Mouse (Mus musculus) heart, embryonic 13.5 days (tissue): ENCODE results near the gene Frmpd1. TPM values are rescaled to one million over a fixed set of nuclear protein-coding genes. Genes with fewer than 3 reads are reported as not detected.

ENCODE experiments used
- ATAC-seq: fragments of 200-750 bp; cut with Nextera tagmentation; 2 replicates; pipeline ENCODE4 v1.8.0; 2017; ENCODE audit warnings: moderate TSS enrichment; ENCODE audit not compliant: insufficient number of reproducible peaks, low FRiP score, low TSS enrichment; ENCODE audit errors: extremely low read depth
- H3K27ac ChIP-seq: fragments of 300-500 bp; sonication (generic); replicated peaks from 2 replicates; pipeline ENCODE4 v1.5.1; 2015; ENCODE audit warnings: moderate library complexity, mild to moderate bottlenecking, inconsistent platforms
- H3K27me3 ChIP-seq: fragments of 300-500 bp; sonication (generic); replicated peaks from 2 replicates; pipeline ENCODE4 v1.6.1; 2015; ENCODE audit warnings: mild to moderate bottlenecking, inconsistent platforms
- H3K36me3 ChIP-seq: fragments of 300-500 bp; sonication (generic); 2 replicates; pipeline ENCODE4 v1.6.1; 2015; ENCODE audit warnings: mild to moderate bottlenecking, inconsistent platforms
- H3K4me1 ChIP-seq: fragments of 300-500 bp; sonication (generic); 2 replicates; pipeline ENCODE4 v1.6.1; 2015; ENCODE audit warnings: inconsistent platforms
- H3K4me2 ChIP-seq: fragments of 300-500 bp; sonication (generic); 2 replicates; pipeline ENCODE4 v1.6.1; 2015; ENCODE audit warnings: inconsistent platforms, mild to moderate bottlenecking, moderate library complexity
- H3K4me3 ChIP-seq: fragments of 300-500 bp; sonication (generic); 2 replicates; pipeline ENCODE4 v1.5.1; 2015; ENCODE audit warnings: moderate library complexity, mild to moderate bottlenecking, inconsistent platforms
- H3K9ac ChIP-seq: fragments of 300-500 bp; sonication (generic); 2 replicates; pipeline ENCODE4 v1.6.1; 2015; ENCODE audit warnings: inconsistent platforms, mild to moderate bottlenecking, moderate library complexity
- H3K9me3 ChIP-seq: fragments of 300-500 bp; sonication (generic); 2 replicates; pipeline ENCODE4 v1.6.1; 2016; ENCODE audit warnings: inconsistent platforms
- WGBS: fragments of 180-500 bp; shearing (Covaris S2); methylation state at CpG from one replicate; pipeline ENCODE4 v1.1.7; 2015; ENCODE audit warnings: mixed read lengths; 5-methylcytosine and 5-hydroxymethylcytosine counted together
- polyA plus RNA-seq: library from polyadenylated mRNA; unstranded; fragments of >200 nt; fragmentation: Nextera tagmentation; extraction: Ambion mirVana; gene quantifications from 2 replicates; pipeline ENCODE4 v1.2.1, GENCODE M21; 2015

The Frmpd1 gene
- polyA plus RNA-seq: 1.6 and 2.3 TPM in 2 replicates

DNA sequence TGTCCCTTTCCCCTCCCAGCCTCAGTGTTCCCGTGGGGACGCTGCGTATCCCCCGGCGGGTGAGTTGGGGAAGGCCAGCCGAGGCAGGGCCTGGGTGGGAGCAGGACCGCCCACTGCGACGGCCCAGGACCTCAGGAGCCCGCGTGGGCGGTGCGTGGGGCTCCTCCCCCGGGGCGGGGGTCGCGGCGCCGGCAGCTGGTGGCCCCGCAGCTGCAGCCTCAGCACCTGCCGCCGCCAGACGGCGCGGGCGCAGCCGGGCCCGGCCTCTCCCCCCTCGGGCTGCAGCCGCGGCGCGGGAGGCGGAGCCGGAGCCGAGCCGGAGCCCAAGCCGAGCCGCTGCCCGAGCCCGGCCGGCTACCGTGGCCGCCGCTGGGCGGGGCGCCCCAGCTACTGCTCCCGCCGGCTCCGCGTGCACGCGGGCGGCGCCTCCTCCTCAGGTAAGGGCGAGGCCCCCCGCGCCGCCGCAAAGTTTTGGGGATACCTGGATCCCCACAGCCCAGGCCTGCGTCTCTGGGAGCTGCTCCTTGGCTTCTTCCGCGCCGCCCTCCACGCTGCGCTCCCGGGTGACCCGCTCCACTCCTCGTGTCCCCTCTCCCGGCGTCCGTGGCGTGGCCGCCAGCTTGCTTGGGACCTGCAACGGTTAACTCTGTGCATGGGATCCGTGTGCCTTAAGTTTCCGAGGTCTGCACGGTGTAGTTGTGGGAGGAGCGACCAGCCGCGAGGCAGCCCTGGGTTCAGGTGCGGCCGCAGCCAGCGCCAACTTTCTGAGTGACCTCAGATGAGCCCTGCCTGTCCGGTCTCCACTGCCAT is at the start of gene Frmpd1:
TSS of gene Frmpd1 (plus strand) at position 355 of the 810 bp plus-strand sequence.
- Histone ChIP-seq H3K9me3 (no peaks in the 10 kb centered on the region), H3K27ac (peak within 1 kb of the TSS; percentile 57), H3K4me3 (peak within 1 kb of the TSS; percentile 81), H3K27me3 (peaks cover 56% of the 10 kb centered on the region), H3K4me1 (peaks cover 36% of the 10 kb centered on the region), H3K36me3 (no peaks in the 10 kb centered on the region), H3K4me2 (peak within 1 kb of the TSS; percentile 99), H3K9ac (peak within 1 kb of the TSS; percentile 87)
- under 1% methylated on average over 55 of the region's 85 CpGs for WGBS
- peak; percentile 56; the same call in 1 of the 2 replicates for ATAC-seq

DNA sequence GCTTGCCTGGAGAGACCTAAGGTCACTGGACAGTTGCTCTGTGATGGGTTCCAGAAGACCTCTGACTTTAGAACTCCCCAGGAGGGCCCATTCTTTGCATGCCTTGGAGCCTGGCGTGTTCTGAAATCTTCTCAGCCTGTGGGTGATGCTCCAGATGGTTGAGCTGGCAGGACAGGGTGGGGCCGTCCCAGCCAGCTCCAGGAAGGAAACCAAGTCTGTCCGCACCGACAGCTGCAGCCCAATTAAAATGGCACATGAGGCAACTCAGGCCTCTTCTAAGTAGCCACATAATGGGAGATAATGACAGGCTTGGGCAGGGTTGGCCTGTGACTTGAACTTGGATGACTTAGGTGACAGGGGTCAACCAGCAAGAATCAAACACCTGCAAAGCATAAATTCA is 47.0 kb upstream of the Frmpd1 start:
- H3K36me3 ChIP-seq: no peaks in the 10 kb centered on the region
- no peak overlapping the region for H3K4me3 ChIP-seq
- H3K9me3 ChIP-seq: no peaks in the 10 kb centered on the region
- H3K9ac ChIP-seq: no peak overlapping the region
- no peak overlapping the region for H3K4me2 ChIP-seq
- WGBS: 29% methylated on average over 4 of the region's 4 CpGs
- H3K27ac ChIP-seq: no peak overlapping the region
- no peak for ATAC-seq
- no peaks in the 10 kb centered on the region for H3K27me3 ChIP-seq
- peaks cover 10% of the 10 kb centered on the region for H3K4me1 ChIP-seq

DNA sequence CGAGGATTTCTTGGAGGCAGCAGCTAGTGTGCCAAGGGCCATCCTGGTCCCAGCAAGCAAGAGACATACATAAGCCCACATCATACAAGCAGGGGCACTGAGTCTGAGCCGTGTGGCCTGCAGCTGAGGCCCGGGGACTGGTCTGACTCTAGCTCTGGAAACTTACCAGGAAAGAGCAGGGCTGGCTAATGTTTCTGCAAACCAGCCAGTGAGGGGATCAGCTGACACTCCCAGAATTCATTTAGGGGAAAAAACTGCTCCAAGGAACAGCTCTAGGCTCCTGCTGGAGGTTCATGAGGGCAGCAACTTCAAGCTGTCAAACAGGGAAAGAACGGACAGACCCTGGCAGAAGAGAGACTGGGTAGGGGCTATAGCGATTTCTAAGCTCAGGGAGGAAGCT is 42.8 kb upstream of the Frmpd1 start:
- Histone ChIP-seq H3K9me3 (no peaks in the 10 kb centered on the region), H3K9ac (no peak overlapping the region), H3K4me3 (no peak overlapping the region), H3K27me3 (peaks cover 14% of the 10 kb centered on the region; the same call in 1 of the 2 replicates), H3K4me1 (peaks cover 10% of the 10 kb centered on the region), H3K27ac (no peak overlapping the region), H3K36me3 (no peaks in the 10 kb centered on the region), H3K4me2 (no peak overlapping the region)
- no peak for ATAC-seq
- WGBS: 54% methylated on average over 5 of the region's 5 CpGs

DNA sequence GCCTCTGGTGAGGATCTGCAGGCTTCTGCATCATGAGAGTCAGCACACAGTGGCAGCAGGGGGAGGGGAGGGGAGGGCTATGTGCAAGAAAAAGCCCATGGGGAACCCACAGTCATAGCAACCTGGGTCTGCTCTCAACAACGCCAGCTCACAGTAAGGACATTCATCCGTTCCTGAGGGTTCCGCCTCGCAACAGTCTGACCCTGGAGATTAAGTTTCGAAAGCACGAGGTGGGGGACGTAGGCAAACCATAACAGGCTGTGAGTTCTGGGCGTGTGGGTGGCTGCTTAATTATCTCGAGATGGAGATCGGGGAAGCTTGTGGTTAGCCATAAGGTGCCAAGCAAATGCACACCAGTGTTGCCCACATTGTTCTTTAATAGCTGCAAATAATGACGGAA is 42.3 kb upstream of the Frmpd1 start:
- Histone ChIP-seq H3K27me3 (peaks cover 14% of the 10 kb centered on the region; the same call in 1 of the 2 replicates), H3K4me3 (no peak overlapping the region), H3K36me3 (no peaks in the 10 kb centered on the region), H3K9me3 (no peaks in the 10 kb centered on the region), H3K4me2 (peak overlapping the region; percentile 24; the same call in 1 of the 2 replicates), H3K27ac (no peak overlapping the region), H3K4me1 (peaks cover 10% of the 10 kb centered on the region), H3K9ac (no peak overlapping the region)
- ATAC-seq: no peak
- WGBS: 35% methylated on average over 11 of the region's 11 CpGs

DNA sequence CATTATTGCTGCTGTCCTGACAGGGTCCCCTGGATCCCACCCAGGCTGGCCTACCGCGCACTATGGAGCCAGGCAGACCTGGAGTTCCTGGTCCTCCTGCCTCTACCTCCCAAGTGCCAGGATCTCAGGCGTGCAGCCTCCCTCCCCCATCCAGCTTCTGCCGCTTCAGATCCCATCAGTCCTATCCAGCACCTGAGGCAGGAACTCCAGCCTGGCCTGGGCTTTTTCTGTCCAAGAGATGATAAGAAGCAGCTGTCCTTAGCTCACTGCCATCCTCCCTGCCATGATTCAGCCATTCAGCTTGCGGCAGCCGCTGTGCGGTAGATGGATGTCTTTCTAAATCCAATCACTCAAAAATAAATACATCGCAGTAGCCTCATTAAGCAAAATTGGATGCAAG is 41.7 kb upstream of the Frmpd1 start:
- ATAC-seq: no peak
- 0 out of 2 replicates have a peak overlapping the region, but pooled peaks have one; percentile 8 for H3K9ac ChIP-seq
- 45% methylated on average over 8 of the region's 8 CpGs for WGBS

DNA sequence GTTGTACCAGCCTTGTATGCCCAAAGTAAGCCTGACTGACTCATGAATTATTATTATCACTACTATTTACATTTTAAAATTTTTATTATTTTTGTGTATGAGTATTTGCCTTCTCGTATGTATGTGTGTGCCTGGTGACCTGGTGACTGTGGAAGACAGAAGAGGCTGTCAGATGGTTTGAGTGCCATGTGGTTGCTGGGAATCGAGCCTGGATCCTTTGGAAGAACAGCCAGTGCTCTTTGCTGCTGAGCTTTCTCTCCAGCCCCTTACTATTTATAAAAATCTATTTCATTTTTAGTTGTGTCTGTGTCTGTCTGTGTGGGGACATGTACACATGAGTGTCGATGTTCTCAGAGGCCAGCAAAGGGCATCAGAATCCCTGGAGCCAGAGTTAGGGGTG is 28.2 kb upstream of the Frmpd1 start:
- Histone ChIP-seq H3K36me3 (no peaks in the 10 kb centered on the region), H3K27ac (no peak overlapping the region), H3K4me3 (no peak overlapping the region), H3K9ac (no peak overlapping the region), H3K9me3 (no peaks in the 10 kb centered on the region), H3K4me2 (no peak overlapping the region), H3K4me1 (peaks cover 12% of the 10 kb centered on the region), H3K27me3 (no peaks in the 10 kb centered on the region)
- ATAC-seq: no peak
- 67% methylated on average over 3 of the region's 3 CpGs for WGBS

More for the DNA sequence above, 41.7 kb upstream of the Frmpd1 start:
- Histone ChIP-seq H3K4me2 (no peak overlapping the region), H3K27me3 (peaks cover 14% of the 10 kb centered on the region; the same call in 1 of the 2 replicates), H3K4me1 (peaks cover 10% of the 10 kb centered on the region), H3K4me3 (no peak overlapping the region), H3K36me3 (no peaks in the 10 kb centered on the region), H3K9me3 (no peaks in the 10 kb centered on the region), H3K27ac (no peak overlapping the region)

DNA sequence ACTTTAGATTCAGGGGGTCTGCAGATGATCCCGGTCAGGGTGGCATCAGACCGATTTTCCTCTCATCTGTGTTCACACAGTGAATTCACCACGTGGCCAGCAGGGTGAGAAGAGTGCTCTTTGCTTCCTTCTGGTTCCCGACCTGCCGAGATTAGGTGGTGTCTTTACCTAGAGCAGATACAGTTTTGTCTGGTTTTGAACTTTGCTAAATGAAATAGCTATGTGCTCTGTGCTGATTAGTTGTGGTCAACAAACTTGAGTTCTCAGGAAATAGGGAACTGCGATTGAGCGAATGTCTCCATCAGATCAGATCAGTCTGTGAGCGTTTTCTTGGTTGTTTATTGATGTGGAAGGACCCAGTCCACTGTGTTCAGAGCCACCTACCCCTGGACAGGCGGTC is 26.1 kb upstream of the Frmpd1 start:
- Histone ChIP-seq H3K4me1 (peaks cover 15% of the 10 kb centered on the region), H3K27ac (no peak overlapping the region), H3K27me3 (no peaks in the 10 kb centered on the region), H3K4me3 (no peak overlapping the region), H3K4me2 (no peak overlapping the region), H3K9me3 (no peaks in the 10 kb centered on the region), H3K36me3 (no peaks in the 10 kb centered on the region), H3K9ac (no peak overlapping the region)
- ATAC-seq: no peak
- 70% methylated on average over 9 of the region's 9 CpGs for WGBS

DNA sequence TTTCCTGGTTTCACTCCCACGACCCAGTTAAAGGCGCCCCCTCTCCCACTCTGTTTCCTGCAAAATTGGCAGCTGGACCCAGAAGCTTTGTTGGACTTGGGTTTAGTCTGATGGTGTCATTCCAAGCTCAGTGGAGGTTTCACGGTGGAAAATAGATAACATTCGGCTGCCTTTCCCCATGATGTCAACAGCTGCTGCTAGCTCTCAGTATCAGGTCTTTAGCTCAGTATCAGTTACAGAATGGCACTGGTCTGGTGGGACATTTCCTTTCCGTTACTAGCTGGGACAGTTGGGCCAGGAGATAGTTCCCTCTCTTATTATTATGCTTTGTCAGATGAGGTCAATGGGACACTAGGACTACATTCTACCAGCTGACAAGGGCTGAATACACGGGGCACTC is 23.9 kb upstream of the Frmpd1 start:
- H3K9ac ChIP-seq: 0 out of 2 replicates have a peak overlapping the region, but pooled peaks have one; percentile 52
- WGBS: 19% methylated on average over 6 of the region's 6 CpGs
- no peaks in the 10 kb centered on the region for H3K36me3 ChIP-seq
- H3K27ac ChIP-seq: peak overlapping the region; percentile 76
- peaks cover 19% of the 10 kb centered on the region for H3K4me1 ChIP-seq
- H3K4me3 ChIP-seq: peak overlapping the region; percentile 17
- no peaks in the 10 kb centered on the region for H3K9me3 ChIP-seq
- peak; percentile 29 for ATAC-seq
- H3K4me2 ChIP-seq: peak overlapping the region; percentile 54
- H3K27me3 ChIP-seq: no peaks in the 10 kb centered on the region

DNA sequence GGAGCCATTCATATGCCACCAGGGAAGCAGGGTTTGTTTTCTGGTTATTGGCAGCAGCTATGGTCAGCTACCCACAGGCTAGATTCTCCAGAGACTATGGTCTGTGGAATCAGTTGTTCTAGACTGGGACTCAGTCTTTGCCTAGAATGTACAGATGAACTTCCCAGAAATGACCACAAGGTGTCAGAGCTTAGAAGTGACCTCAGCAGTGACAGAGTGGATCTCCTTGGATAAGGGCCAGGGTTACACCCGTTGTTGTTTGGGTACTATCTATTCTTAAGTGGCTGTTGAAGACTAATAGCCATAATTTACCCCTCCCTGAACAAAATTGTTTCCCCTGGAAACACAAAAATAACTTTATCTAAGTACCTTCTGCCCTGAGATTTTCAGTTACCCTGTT is 21.0 kb upstream of the Frmpd1 start:
- H3K4me3 ChIP-seq: no peak overlapping the region
- 8% methylated on average over 1 of the region's 1 CpGs for WGBS

DNA sequence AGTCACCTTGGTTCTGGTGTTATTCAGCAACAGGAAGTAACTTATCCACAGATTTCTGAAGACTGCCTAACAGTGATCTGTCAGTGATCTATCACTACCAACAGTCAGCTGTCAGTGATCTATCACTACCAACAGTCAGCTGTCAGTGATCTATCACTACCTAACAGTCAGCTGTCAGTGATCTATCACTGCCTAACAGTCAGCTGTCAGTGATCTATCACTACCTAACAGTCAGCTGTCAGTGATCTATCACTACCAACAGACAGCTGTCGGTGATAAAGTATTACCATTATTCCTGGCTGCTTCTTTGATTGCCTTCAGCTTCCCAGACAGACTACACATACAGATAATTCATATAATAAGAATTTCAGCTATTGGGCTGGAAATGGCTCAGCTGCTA is 19.2 kb upstream of the Frmpd1 start:
- Histone ChIP-seq H3K36me3 (no peaks in the 10 kb centered on the region), H3K9ac (no peak overlapping the region), H3K9me3 (no peaks in the 10 kb centered on the region), H3K4me2 (no peak overlapping the region), H3K4me3 (no peak overlapping the region), H3K4me1 (peaks cover 17% of the 10 kb centered on the region), H3K27me3 (no peaks in the 10 kb centered on the region), H3K27ac (no peak overlapping the region)
- no peak for ATAC-seq
- WGBS: 70% methylated on average over 1 of the region's 1 CpGs

More for the DNA sequence above, 21.0 kb upstream of the Frmpd1 start:
- no peak overlapping the region for H3K4me2 ChIP-seq
- H3K27me3 ChIP-seq: no peaks in the 10 kb centered on the region
- H3K36me3 ChIP-seq: no peaks in the 10 kb centered on the region
- no peak overlapping the region for H3K9ac ChIP-seq
- no peak for ATAC-seq
- no peaks in the 10 kb centered on the region for H3K9me3 ChIP-seq
- no peak overlapping the region for H3K27ac ChIP-seq
- H3K4me1 ChIP-seq: peaks cover 19% of the 10 kb centered on the region

DNA sequence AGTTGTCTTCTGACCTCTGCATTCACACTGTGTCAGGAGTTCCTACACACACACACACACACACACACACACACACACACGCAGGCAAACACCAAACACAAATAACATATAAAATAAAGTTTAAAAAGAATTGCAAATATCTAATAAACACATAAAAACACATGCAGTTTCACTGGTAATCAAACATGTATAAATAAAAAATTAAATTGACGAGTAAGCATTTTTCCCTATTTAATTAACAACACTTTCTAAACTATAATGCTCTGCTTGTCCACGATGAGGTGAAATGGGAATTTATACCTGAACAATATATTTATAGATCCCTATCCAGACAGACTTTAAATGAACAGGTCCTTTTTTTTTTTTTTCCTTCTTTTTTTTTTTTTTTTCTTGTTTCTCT is 18.7 kb upstream of the Frmpd1 start:
- Histone ChIP-seq H3K9ac (no peak overlapping the region), H3K4me3 (no peak overlapping the region), H3K4me1 (peaks cover 12% of the 10 kb centered on the region), H3K27me3 (no peaks in the 10 kb centered on the region), H3K36me3 (no peaks in the 10 kb centered on the region), H3K4me2 (no peak overlapping the region), H3K27ac (no peak overlapping the region), H3K9me3 (no peaks in the 10 kb centered on the region)
- WGBS: 73% methylated on average over 3 of the region's 3 CpGs
- ATAC-seq: no peak

DNA sequence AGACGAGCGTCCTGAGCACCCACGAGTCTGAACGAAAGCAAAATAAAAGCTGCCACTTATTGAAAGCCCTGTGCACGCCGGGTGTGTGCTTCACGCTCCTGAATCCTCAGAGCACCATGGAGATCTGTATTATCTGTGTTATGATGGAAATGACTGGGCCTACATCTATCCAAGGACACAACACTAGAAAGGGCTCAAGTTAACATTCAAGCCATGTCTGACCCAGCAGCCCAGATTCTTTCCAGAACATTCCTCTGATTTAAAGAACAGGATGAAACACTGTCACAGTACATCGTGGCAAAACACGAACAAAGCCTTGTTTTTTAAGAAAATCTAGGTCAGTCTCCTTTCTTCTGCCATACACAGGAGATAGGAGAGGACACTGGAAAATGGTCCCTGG is 13.3 kb upstream of the Frmpd1 start:
- no peaks in the 10 kb centered on the region for H3K9me3 ChIP-seq
- WGBS: 82% methylated on average over 9 of the region's 9 CpGs
- H3K27ac ChIP-seq: no peak overlapping the region
- H3K36me3 ChIP-seq: no peaks in the 10 kb centered on the region
- no peak overlapping the region for H3K4me2 ChIP-seq
- H3K27me3 ChIP-seq: no peaks in the 10 kb centered on the region
- no peak overlapping the region for H3K4me3 ChIP-seq
- H3K4me1 ChIP-seq: no peaks in the 10 kb centered on the region
- H3K9ac ChIP-seq: no peak overlapping the region
- no peak for ATAC-seq
